Mouse (Mus musculus) heart, adult 18-20 months (tissue): ENCODE measurements at regions not wholly inside any gene's neighbourhood (a gene's known extent, or its start where the extent isn't known, plus 50 kb on each side); places are given as distances from the start of the nearest gene placed in this dataset.

Experiments
- DNase-seq, 2 experiments: peaks; one replicate each; pipeline ENCODE4 v3.0.0; 2021 to 2022; ENCODE audit warnings: mixed read lengths in 1 of 2

DNA sequence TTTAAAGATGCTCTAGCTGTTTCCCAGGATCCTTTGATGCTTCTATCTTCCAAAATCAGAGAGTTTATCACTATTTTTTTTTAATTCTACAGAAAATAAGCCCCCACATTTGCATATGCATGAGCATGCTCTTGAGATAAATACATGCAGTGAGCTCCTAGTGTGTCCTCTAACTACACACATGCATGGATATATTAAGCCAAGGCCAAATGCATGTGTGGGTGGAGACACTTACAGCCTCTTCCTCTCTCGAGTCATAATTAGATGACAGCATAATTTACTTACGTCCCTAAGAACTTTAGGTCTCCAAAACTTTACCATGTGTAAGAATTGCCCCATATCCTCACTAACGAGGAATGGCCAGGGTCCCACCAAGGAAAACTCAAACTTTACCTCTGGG is 189.9 kb upstream of the Gcfc2 start:
- DNase-seq = no peak

DNA sequence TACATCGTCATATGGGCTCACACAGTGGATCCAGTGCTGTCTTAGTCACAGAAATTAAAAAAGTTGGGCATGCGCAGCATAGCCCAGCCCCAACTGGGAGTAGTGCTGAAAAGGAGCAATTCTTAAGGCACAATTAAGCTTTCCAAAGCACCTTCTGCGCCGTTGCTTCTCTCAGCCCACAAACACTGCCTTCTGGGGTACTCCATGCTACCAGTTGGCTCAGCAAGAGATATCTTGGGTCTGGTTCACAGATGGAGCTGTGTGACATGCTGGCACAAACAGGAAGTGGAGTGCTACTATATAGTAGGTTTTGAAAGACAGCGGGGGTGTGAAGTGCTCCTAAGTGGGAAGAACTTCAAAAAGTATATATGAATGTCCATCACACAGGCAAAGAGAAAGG is 185.0 kb upstream of the Gcfc2 start:
- DNase-seq = no peak

DNA sequence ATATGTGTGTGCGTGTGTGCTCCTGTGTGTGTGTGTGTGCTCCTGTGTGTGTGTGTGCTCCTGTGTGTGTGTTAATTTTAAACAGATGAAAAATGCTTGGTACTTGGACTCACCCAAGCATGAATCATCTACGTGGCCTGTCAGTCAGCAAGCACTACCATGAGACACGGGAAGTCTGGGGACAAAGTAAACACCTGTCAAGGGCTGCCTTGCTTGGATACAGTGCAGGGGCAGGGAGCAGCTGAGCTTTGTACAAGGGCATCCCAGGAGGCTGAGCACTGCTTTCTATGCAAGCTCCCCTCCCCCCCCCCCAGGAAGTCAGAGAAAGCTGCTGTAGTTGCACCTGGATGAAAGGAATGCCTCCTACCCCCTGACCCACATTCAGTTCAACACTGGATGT is 173.8 kb upstream of the Gcfc2 start:
- DNase-seq = no peak

DNA sequence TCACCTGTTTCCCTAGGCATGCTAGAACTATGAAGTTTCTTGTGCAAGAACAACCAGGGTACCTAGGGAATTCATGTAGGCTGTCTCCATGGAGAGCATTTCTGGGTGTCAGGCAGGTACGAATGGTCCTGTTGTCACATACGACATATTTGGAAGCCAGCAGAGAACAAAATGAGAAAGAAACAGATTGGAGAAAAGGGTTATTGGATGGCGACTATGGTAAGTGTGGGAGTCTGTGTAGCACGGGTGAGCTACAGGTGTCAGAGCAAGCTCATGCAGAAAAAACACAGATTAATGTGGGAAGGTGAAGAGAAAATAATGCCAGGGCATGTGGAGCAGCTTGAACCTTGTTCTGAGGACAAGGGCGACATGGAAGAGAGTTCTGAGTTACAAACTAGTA is 171.8 kb upstream of the Gcfc2 start:
- DNase-seq = no peak

DNA sequence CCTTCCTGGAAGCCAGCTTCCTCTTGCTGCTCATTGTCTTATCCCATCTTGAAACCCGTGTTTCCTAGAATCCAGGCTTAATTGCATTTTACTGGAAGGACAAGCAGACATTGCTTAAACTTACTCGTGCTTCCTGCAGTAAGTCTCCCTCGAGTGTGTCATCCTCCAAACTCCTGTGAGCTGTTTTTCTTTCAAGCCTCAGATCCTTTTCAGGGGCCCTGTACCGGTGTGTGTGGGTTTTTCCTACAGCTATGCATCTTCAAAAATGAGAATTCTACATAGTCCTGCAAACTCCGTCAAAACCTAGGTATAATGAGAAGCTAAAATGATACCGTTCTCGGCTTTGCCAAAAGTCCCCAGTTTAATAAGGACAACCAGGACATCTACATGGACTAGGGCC is 167.2 kb upstream of the Gcfc2 start:
- DNase-seq = no peak

DNA sequence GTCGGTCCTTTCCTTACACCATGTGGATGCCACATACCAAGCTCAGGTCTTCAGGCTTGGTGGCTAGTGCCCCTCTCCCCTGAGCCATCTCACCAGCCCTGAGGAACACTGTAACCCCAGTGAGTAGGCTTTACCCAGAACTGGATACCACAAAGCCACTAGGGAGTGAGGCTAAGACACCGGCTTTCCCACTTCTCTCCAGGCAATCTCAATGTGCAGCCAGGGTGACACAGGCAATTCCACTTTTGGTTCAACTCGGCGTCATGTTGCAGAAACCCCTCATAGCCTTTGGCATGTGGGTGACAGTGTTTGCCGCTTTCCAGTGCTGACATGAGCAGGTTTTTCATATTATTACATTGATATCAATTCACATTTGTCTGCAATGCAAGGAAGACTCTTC is 164.6 kb upstream of the Gcfc2 start:
- DNase-seq = no peak

DNA sequence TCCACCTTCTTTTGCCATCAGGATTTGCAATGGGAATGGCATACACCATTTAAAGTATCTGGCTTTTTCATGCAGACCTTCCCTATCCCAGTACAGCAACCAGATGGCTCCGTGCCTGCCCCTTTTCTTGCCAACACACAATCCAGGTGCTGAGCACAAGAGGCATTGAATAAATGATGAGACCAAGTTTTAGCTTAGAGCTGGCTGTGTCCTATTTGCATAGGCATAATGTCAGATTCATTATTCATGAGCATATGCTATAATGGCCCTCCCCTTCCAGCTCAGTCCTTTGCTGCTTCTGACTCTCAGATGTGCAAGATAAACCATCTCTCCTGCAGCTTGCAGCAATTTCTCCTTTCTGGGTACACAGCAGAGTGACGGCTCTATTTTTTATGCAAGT is 163.3 kb upstream of the Gcfc2 start:
- no peak for DNase-seq

DNA sequence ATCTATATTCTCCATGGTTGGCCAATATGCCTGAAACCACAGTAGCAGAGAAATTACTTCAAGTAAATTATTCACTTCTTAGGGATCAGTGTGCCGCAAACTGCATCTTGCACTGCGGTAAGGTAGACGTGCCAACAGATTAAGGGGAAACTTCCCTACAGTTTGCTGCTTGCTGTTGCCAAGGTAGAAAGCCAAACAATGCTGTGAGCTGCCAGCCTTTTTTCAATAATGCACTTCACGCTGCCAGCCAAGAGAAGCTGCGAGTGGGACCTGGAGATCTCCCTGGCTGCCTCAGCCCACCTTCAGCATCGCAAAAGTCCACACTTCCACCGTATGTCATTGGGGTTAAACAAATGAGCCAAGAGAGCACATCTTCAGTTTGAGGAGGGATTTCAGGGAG is 157.6 kb upstream of the Gcfc2 start:
- DNase-seq = no peak

DNA sequence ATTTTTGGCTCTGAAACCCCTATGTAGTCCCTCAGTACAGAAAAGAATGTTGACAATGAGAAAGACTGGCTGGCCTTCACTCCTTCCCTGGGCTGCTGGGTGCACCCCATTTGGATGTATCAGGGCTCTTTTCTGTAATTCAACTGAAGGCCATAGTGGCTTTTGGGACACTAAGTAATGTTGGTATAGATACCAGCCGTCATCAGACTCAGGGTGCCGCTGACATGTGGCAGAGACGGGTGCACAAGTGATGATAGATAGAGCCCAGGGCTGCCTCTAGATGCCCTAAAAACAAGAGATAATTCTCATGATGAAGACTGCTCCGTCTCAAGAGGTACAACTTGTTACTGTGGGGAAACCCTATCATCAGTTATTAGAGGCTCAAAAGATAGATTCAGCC is 156.7 kb upstream of the Gcfc2 start:
- peak; percentile 8 to 12 for DNase-seq

DNA sequence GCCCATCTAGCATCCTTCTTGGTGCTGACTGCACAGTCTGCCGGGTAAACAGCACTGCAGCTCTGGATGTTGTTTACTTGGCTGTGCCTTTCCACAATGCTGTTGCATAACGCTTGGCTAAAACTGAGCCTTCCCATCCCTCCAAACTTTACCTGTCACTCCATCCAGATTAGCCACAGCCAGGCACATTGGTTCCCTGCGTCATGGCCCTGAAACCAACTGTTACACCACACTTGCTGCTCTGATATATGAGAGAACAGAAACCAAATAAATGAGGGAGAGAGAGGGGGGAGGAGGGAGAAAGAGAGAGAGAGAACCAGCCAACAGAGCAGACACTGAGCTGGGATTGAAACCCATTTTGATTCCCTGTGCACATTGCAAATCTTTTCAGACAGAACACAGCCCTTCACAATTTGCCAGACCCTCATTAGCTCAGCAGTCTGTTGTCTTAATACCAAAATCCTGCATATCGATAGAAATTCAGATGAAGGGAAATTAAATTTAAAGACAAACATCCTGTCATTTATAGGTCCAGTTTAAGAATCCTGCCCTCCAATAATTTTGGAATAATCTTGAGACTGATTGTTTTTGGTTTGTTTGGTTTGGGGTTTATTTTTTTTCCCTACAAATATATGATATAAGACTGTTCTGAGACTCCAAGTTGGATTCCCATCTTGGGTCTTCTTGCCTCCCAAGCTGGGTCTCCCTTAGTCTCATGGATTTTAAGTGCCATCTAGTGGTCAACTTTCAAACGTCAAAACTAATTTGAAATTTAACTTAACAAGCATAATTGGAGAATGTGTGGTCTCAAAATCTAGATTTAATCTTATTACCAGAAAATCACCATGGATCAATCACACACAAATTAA is 154.6 kb upstream of the Gcfc2 start:
- peak in 1 of 2 experiments; percentile 30 for DNase-seq

DNA sequence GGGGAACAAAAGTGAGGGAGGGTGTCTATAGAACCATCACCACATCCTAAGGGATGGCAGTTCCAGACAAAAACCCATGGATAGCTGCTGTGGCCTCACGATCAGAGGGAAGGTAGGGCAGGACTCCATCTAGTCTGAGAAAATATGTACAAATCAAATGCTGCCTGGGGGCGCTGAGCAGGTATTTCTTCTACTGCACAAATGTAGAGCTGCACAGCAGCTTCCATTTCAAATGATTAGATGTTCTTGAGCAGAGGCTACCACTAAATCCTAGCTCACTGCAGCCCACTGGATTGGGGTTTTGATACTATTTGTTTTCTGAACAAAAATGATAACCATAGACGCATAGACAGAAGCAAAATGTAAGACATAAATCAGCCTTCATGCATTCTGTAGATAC is 153.2 kb upstream of the Gcfc2 start:
- no peak for DNase-seq

DNA sequence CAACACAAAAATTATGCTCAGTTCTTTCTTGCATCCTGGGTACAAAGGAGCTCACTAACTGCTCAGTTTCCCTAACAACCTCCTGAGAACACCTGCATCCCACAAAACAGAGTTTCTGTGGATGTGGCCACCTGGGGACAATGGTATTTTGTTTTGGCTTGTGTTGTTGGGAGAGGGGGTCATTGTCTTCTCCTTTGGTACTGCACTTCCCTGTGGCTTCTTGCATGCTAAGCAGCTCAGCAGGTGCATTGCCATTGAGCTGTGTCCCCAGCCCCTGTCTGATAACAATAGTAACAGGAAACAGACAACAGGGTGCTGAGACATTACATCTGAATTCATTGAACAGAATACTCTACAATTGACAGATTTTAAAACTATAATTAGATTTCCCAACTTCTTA is 151.6 kb upstream of the Gcfc2 start:
- no peak for DNase-seq

DNA sequence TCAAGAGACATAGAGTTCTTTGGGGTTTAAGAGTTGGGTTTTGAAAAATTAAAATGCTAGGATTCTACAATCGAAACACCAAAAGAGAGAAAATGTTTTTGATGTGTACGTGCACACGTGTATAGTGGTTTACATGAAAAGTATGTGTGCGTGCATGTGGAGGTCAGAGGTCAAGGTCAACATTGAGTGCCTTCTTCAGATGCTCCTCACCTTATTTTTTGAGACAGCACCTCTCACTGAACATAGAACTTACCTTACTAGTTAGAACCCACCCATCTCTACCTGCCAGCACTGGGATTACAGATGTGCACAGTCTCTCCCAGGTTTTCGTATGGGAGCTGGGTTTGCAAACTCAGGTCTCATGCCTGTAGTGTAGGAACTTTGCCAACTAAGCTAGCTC is 141.3 kb upstream of the Gcfc2 start:
- DNase-seq = no peak

DNA sequence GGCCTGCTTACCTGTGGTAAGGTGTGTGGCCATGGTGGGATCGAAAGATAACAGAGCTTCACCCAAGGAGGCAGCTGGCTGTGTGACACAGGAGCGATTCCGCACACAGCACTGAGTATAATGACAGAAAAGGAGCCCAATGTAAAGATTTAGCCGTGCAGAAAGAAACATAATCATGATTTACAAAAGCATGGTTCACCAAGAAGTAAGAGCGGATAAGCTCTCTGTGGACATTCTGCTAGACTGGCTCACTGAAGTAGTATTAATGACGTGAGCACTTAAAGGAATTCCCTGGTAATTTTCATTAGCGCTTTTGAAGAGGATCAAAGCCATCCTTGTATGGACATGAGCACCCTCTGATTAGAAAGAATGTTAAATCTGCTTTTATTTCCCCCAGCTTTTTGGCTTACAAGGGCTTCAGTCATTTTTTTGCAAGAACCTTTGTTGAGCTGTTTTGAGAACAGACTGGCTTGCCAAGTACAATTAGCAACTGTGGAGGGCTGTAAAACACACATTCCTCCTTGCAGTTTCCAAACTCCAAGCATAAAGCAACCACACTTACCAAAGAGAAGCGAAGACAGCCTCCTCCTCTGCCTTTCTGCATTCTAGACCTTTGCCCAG is 140.5 kb upstream of the Gcfc2 start:
- no peak for DNase-seq

DNA sequence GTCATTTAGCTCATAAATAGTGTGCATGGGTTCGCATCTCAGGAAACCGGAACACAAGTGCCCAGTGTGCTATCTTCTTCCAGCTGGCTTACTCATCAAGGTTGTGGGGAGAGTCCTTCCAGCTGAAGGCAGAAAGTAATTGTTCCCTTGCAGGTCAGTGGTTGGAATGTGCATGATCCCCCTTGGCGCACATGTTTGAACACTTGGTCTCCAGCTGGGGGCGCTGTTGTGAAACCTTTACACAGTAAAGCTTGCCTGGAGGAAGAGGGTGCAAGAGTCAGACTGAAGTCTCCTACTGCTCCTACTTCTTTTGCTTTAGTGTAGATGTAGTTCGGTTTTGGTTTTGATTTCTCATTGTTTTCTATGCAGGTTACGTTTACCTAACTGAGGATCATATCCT is 128.2 kb upstream of the Gcfc2 start:
- no peak for DNase-seq

DNA sequence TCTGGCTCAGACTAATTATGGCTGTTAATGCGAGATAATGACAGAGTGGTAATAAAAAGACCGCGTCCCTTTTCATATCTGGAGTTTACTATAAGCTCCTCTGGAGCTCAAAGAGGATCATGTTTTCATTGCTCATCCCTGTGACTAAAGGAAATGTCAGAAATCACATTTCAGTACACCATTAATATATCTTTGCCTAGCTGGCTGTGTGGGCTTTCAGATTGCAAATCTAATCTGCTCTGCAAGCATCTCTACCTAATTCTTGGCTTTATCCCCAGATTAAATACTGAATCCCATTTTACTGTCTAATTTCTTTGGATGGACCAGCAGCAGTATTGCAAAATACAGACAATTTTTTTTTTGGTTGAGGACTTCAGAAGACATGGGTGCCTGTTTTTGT is 122.6 kb upstream of the Gcfc2 start:
- no peak for DNase-seq

DNA sequence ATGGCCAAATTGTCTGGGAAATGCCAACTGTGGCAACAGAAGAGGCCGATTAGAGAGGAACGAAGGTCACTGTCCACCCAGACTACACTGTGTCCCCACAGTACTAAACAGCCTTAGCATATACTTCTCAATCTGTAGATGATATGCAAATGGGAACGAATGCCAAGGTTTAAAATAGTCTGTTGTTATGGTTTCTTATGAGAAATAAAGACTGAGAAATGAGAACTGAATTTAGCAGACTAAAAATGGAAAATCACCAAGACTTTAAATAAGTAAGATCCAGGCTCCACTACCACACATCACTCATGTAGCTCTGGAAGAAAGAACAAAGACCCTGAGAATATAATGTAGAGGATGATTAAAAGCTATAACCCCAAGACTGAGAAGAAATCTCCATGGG is 121.7 kb upstream of the Gcfc2 start:
- DNase-seq = no peak

DNA sequence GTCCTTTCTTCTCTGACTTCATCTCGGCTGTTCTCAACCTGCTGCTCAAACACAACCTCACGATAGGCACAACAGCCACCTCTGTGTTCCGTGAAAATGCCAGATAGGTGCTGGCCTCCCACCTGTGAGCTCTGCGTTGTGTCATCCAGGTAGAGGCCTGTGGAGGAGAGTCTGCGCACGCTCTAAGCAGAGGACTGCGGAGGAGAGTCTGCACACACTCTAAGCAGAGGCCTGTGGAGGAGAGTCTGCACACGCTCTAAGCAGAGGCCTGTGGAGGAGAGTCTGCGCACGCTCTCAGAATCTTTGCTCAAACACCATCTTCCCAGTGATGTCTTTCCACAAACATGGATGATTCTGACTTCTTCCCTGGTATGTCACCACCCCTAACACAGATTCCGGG is 117.5 kb upstream of the Gcfc2 start:
- DNase-seq = no peak

DNA sequence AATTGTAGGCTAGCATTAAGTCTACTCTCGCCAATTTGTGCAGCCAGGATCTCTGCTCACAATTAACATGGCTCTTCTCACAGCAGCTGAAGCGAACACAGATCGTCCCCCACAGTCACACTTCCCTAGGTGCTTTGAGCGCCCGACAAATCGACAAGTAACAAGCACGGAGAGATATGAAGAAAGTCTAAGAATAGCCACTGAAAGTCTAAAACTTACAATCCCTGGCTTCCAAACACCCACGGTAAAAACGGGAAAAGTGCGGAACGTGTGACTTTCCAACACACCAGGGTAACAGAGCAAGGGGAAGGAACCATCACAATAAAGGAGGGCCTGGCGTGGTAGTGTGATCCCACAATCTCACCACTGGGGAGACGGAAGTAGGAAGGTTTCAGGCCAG is 114.8 kb upstream of the Gcfc2 start:
- no peak for DNase-seq

DNA sequence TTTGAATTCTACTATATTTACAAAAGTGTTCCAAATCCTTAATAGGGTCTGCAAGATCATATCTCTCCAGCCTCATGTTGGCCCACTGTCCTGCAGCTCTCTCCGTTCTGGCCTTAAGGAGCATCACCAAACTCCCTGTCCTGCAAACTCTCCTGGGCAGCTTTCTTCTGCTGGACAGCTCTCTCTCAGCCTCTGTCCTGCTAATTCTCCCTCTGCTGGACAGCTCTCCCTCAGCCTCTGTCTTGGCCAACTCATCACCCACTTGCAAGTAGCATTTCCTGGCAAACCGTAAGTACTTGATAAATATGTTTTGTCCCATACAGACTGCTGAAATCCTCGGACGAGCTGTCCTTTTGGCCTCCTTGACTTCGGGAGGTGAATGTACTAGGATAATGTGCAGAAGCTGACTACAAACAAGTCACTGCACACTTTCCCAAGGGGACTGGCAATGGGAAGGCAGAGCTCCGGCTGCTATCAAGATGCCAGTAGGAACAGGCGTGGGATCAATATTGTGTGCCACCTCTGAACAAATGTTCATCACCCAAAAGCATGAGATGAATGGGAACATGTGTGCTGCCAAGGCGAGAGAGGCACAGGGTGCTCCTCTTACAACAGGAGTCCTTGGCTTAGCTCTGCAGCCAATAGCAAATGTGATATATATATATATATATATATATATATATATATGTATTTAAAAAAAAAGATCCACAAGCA is 108.1 kb upstream of the Gcfc2 start:
- DNase-seq = no peak

DNA sequence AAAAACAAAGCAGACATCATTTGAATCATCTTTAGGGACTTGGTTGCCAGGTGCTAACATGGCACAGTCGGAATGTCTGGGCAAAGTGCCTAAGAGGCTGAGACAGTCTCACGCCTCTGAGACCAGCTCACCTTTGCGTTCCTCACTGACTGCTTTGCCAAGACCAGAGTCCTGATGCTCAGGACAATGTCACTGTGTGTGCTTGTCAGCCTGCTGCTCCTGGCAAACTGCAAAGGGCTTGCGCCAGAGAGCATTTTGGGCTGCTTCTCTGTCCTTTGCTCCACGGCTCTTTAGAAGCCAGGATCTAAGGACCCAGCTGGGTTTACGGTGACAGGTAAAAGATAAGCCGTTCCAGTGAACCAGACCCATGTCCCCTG is 107.5 kb upstream of the Gcfc2 start:
- DNase-seq = no peak

DNA sequence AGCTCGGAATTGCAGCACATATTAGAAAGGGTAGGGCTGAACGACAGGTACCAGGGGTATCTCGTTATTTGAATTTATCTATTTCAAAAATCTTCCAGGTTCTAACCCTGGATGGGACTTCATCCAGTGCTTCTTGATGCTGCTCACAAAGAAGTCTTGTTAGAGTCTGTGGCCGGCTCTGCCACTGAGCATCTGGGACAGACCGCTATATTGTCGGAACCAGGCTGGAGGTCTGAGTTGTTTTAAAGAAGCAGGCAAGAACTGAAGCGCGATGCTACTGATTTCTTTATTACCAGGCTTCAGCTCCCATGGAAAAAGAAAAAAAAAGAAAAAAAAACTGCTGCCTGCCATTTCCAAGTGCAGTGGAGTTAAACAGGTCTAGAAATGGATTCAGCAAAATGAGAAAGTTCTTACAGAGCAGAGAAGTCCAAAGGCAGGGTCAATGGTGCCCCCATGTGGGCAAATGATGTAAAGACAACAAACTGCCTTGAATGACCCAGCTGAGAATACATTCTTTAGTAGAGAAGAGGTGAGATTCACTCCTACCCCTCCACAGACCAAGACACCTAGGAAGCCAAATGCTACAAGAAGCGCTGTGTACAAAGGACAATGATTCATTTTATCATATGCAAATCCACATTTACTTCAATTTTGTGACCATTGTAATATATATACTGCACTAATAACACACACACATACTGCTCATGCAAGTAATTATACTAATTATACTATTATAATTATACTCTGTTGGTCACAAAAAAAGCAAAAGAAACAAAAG is 106.2 kb upstream of the Gcfc2 start:
- peak; percentile 3 to 40 for DNase-seq

DNA sequence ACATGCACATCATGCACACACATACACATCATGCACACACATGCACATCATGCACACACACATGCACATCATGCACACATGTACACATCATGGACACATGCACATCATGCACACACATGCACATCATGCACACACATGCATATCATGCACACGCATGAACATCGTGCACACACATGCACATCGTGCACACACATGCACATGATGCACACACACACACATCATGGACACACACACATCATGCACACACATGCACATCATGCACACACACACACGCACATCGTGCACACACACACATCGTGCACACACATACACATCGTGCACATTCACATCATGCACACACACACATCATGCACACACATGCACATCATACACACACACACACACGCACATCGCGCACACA is 104.9 kb upstream of the Gcfc2 start:
- DNase-seq = no peak
